Mouse (Mus musculus) CD8-positive naive resting alpha-beta T cell, adult 2 months (primary cell): Measurements from ENCODE around the gene Sec61a1.
A peak's percentile ranks its signal among the peaks of the same experiment; 100 is the strongest.

Experiments used
- DNase-seq, 2 experiments: peaks; one replicate each; pipeline ENCODE4 v3.0.0; 2022; ENCODE audit warnings: low read depth in 2 of 2, low spot score in 2 of 2

The Sec61a1 gene

GRCm38 (mm10) chr6:88518404-88519263, at the start of gene Sec61a1:
Gene Sec61a1 (minus strand): TSS chr6:88518905.
- peak; percentile 89 to 90 for DNase-seq

DNA sequence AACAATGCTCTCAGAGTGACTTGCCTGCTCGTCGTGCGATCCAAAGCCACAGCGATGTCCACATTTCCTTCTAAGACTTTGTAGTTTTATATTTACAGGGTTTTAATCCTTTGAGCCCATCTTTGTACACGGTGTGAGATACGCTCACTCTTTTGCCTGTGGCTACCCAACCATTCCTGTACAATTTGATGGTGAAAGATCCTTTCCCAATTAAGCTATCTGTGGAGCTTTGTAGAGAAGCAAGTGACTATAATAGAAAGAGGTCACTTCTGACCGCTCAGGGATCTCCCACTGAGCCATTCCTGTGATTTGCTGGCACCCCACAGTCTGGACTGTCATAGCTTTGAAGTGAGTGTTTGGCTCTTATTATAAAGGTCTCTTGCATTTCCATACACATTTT, 48.0 kb upstream of the Sec61a1 start:
- no peak for DNase-seq

- DNase-seq, result no peak
These were observed 46.3 kb upstream of the Sec61a1 start for GRCm38 (mm10) chr6:88565033-88565432.

- DNase-seq, result no peak
These were observed 41.5 kb upstream of the Sec61a1 start for GRCm38 (mm10) chr6:88560156-88560555.

DNA sequence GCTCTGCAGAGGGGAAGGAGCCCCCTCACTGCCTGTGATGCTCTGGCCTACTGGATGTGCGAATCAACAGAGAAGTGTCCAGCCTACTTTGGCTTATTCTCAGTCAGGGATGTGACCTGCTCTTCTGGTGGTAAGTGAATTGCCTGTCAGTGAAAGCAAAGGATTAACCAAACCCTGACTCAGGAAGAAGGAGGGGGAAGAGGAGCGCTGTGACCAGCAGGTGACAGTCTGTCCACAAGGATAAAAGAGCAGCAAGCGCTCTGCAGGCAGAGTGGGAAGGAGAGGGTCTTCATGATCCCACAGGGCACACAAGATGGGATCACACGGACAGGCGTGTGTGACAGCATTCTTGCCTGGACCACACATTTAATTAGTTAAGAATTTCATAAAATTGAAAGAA, 41.0 kb upstream of the Sec61a1 start:
- DNase-seq, result no peak

GRCm38 (mm10) chr6:88558076-88558475, 39.4 kb upstream of the Sec61a1 start:
- DNase-seq, result no peak

DNA sequence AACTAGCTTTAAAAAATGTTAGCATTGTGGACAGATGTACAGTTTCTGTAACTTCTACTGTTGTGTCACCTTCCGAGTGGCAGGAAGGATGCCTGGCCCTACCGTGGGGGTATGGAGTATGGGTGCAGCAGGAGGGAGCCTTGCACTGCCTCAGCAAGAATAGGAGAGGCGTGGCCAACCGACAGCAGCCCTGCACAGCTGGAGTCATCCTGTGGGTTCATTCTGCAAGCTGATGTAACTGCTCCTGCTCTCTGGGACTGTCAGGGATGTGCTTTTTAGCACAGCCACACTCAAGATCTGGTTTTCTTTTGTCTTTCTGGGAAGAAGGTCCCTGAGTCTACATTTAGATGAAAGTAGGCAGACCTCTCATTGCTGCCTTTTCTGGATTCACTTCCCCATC, 38.8 kb upstream of the Sec61a1 start:
- no peak for DNase-seq

DNA sequence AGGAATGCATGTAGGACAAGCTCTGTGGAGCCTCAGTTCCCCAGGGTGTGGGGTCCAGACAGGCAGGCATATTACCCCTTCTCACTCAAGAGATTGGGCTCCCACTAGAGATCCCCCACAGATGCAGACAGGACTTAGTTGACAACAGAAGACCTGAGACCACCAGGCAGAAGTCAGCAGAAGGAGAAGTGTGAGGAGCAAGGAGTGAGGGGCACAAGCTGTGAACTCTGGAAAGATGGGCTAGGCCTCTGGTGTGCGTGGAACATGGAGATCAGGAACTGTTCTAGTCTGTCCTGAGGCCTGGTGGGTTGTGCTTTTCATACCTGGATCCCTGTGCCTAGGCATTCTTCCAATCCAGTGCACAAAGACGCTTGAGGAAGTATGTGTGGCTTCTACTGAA, 31.2 kb upstream of the Sec61a1 start:
- DNase-seq, result no peak

- peak; percentile 20 to 47 for DNase-seq
These were observed 30.6 kb upstream of the Sec61a1 start for GRCm38 (mm10) chr6:88549137-88549814.

DNA sequence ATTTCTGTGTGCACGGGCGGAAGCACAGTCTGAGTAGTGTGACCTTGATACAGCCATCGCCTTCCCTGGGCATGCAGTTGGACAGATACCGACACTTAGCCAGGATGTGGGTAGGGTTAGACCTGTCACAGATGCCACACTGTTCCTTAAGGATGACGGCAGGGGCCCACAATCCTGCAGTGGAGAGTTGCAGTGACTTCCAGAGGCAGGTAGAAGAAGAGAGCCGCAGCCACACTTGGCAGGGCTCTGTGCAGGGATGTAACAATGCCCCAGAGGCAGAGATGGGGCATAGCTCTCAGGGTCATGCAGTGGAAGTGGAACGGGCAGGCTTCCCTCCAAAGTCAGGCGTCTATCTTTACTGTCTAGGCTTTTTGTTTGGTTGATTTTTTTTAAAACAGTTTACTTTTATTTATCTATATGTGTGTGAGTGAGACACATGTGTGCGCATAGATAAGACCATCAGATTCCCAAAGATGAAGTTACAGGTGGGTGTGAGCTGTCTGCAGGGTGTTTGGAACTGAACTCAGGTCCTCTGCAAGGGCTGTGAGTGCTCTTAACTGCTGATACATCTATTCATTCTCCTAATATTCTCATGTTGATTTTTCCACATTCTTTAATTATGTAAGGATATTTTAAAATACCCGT, 29.8 kb upstream of the Sec61a1 start:
- no peak for DNase-seq

DNA sequence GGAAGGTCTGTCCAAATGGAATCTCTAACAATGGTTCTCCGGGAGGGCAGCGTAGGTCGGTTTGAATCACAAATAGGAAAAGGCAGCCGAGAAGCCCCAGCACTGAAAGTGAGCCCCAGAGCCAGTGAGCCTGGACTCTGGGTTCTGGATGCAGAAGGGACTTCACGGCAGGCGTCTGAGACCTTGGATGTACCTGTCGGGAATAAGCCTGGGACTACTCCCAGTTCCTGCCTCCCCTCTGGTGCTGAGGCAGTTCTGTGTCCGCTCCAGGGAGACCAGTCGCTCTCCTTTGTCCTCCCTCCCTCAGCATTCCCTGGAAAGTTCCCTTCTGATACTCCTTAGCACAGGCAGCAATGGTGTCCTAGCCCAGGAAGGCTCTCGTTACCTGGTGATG, 26.7 kb upstream of the Sec61a1 start:
- DNase-seq, result no peak

DNA sequence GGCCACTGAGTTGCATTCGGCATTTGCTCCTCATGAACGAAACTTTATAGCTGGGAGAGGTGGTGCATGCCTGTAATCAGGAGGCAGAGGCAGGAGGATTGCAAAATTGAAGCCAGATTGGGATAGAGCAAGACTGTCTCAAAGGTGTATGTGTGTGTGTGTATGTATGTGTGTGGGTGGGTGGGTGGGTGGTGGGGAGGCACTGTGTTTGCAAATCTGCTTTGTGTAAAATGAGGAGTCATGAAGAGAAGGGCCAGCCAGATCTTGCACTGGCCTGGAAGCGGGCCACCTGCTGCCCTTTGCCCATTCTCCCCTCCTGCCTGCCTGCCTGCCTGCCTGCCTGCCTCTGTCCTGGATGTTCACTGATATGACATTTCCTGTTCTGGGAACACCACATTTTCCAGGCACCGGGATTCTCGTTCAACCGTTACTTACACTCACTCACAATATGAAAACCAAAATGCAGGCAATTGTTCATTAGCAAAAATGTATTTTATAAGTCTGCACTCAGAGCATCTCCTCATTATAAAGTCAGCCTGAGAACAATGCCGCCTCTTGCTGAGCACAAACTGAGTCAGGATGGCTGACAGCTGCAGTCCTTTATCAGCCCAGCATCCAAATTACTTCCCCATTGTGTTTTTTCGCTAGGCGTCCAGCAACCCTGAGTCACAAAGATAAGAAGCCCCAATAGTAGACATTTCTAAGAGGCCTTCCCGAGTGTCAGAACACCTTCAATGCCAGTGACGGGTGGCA, 26.1 kb upstream of the Sec61a1 start:
- DNase-seq, result no peak

GRCm38 (mm10) chr6:88544241-88544640, 25.5 kb upstream of the Sec61a1 start:
- no peak for DNase-seq

DNA sequence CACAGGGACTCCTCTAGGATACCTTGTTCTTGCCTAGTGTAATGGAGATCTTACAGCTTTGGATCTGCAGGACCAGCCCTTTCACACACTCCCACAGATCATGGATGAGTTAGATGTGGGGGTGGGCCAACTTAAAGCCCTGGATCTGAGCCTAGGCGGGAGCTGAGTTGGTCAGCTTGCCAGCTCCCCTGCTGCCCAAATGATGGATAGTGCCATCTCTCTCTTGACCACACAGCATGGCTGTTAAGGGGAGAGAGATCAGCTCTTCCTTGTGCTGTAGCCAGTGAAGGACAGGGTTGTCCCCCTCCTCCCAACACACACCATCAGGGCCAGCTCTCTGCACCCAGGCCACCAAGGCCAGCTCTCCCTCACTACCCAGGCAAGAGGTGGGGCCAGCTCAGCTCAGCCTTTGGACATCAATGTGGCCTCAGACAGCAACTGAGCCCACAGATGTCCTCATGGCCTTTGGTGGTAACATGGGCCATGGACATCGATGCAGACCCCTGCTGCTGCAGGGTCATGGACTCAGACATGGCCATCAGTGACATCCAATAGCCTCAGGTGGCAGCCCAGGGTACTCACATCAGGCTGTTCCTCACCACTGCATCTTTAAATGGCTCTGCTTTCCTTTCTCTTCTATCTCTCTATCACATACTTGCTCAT, 21.5 kb upstream of the Sec61a1 start:
- no peak for DNase-seq

- DNase-seq, result no peak
These were observed 11.6 kb upstream of the Sec61a1 start for GRCm38 (mm10) chr6:88530306-88530705.

DNA sequence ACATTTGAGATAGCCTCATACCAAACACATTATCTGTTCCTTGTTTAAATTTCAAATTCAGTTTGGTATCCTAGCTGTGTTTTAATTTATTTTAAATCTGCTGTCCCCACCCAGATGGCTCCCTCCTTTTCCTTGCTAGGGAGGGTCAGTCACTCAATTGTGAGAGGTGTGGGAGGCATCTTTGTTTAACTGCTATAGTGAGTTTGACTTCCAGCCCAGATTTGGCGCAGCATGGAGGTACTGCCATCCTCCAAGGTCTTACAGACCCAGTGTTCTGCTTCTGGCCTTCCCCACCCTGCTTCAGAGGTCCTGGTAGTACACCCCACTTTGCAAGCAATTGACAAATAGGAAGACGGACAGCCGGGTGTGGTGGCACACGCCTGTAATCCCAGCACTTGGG, 5.4 kb upstream of the Sec61a1 start:
- no peak for DNase-seq

GRCm38 (mm10) chr6:88523451-88523850, 4.7 kb upstream of the Sec61a1 start:
- DNase-seq, result no peak

DNA sequence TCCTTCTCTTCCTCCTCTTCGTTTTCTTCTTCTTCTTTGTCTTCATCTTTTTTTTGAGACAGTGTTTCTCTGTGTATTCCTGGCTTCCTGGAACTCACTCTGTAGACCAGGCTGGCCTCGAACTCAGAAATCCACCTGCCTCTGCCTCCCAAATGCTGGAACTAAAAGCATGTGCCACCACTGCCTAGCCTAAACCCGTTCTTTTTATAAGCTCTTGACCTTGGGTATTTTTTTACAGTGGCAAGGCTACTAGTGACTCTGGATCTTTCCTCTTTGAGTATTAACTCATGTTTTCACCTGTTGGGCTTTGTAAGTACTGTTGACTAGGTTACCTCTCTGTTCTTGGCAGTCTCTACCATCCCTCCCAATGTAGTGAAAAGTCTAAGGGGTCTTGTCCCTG, 4.3 kb upstream of the Sec61a1 start:
- no peak for DNase-seq

GRCm38 (mm10) chr6:88522606-88523005, 3.9 kb upstream of the Sec61a1 start:
- no peak for DNase-seq

DNA sequence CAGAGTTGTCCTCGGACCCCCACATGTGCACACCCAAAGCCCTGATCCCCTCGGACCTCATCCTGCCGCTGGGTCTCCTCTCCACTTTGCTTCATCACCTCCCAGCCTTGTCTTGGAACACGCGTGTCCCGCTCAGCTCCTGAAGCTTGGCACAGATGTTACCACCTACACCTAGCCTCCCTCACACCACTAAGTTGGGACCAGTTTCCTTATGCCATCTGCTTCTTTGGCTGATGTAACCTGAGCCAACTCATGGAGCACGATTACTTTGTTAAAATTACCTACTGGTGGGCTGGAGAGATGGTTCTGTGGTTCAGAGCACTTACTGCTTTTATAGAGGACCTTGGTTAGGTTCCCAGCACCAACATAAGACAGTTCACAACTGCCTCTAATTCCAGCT, 3.1 kb upstream of the Sec61a1 start:
- DNase-seq, result no peak
